Mouse (Mus musculus): Measurements from ENCODE around the gene Nsun2. TPM values are rescaled to one million over a fixed set of nuclear protein-coding genes. Genes with fewer than 3 reads are reported as not detected.

Nsun2 gene
- polyA plus RNA-seq, 1 experiment from 2014 or later: 166 TPM

- Histone ChIP-seq H3K36me3 (replicated peaks) (no peaks in the 10 kb centered on the region), H3K4me1 (no peaks in the 10 kb centered on the region), H3K9me3 (no peaks in the 10 kb centered on the region), H3K4me3 (no peak overlapping the region), H3K27me3 (replicated peaks; ENCODE audit: low read depth, poor library complexity, severe bottlenecking) (no peaks in the 10 kb centered on the region), H3K27ac (replicated peaks) (no peak overlapping the region)
- 82% methylated on average over 5 of the region's 5 CpGs for WGBS
- DNase-seq (ENCODE audit: low spot score): no peak
Measured at GRCm38 (mm10) chr13:69672121-69672520, 138.6 kb downstream of the Nsun2 start.

GRCm38 (mm10) chr13:69672565-69672964 is 139.0 kb downstream of the Nsun2 start:
- DNase-seq (ENCODE audit: low spot score): no peak
- Histone ChIP-seq H3K27me3 (replicated peaks; ENCODE audit: low read depth, poor library complexity, severe bottlenecking) (no peaks in the 10 kb centered on the region), H3K9me3 (no peaks in the 10 kb centered on the region), H3K36me3 (replicated peaks) (no peaks in the 10 kb centered on the region), H3K4me1 (no peaks in the 10 kb centered on the region), H3K27ac (replicated peaks) (no peak overlapping the region), H3K4me3 (no peak overlapping the region)
- WGBS: 92% methylated on average over 10 of the region's 10 CpGs

- no peaks in the 10 kb centered on the region for H3K27me3 ChIP-seq (replicated peaks; ENCODE audit: low read depth, poor library complexity, severe bottlenecking)
- H3K9me3 ChIP-seq: no peaks in the 10 kb centered on the region
- no peaks in the 10 kb centered on the region for H3K4me1 ChIP-seq
- no peak overlapping the region for H3K27ac ChIP-seq (replicated peaks)
- no peak for DNase-seq (ENCODE audit: low spot score)
- 87% methylated on average over 5 of the region's 5 CpGs for WGBS
- H3K4me3 ChIP-seq: no peak overlapping the region
- H3K36me3 ChIP-seq (replicated peaks): no peaks in the 10 kb centered on the region
Measured at GRCm38 (mm10) chr13:69673197-69673920, 139.8 kb downstream of the Nsun2 start.

- H3K27me3 ChIP-seq (replicated peaks; ENCODE audit: low read depth, poor library complexity, severe bottlenecking): no peaks in the 10 kb centered on the region
- no peaks in the 10 kb centered on the region for H3K4me1 ChIP-seq
- 61% methylated on average over 10 of the region's 10 CpGs for WGBS
- no peak overlapping the region for H3K4me3 ChIP-seq
- H3K36me3 ChIP-seq (replicated peaks): no peaks in the 10 kb centered on the region
- no peak for DNase-seq (ENCODE audit: low spot score)
- no peak overlapping the region for H3K27ac ChIP-seq (replicated peaks)
- H3K9me3 ChIP-seq: no peaks in the 10 kb centered on the region
Measured at GRCm38 (mm10) chr13:69673921-69674618, 140.5 kb downstream of the Nsun2 start.

Other genes starting within 250 kb of the Nsun2 start
- 5.0 TPM in 2 replicates for gene Tent4a, start 871 bp downstream of the Nsun2 start, polyA plus RNA-seq (2016; fragmentation: Nextera tagmentation; extraction: Ambion mirVana)
- gene Srd5a1, start 77.7 kb downstream of the Nsun2 start, polyA plus RNA-seq (2016; fragmentation: Nextera tagmentation; extraction: Ambion mirVana): 29.0 TPM in 2 replicates
- 0.73 and 0.80 TPM in 2 replicates for gene Ube2ql1, start 206.1 kb downstream of the Nsun2 start, polyA plus RNA-seq (2016; fragmentation: Nextera tagmentation; extraction: Ambion mirVana)

All from embryonic facial prominence, embryonic 10.5 days (tissue).